Mouse (Mus musculus) yolk sac, embryonic 10.5 days (tissue): ENCODE results near the gene Dapl1.

Source experiments
- DNase-seq: peaks from one replicate; pipeline ENCODE4 v3.0.0-alpha.2; 2017; ENCODE audit warnings: low spot score

The Dapl1 gene

GRCm38 (mm10) chr2:59484438-59484837, at the start of gene Dapl1:
Gene Dapl1 (plus strand): TSS chr2:59484653.
- DNase-seq = no peak

GRCm38 (mm10) chr2:59434820-59435219, 49.6 kb upstream of the Dapl1 start:
- DNase-seq = no peak

GRCm38 (mm10) chr2:59437684-59438393, 46.6 kb upstream of the Dapl1 start:
- no peak for DNase-seq

GRCm38 (mm10) chr2:59438479-59438935, 45.9 kb upstream of the Dapl1 start:
- DNase-seq = no peak

GRCm38 (mm10) chr2:59439824-59440223, 44.6 kb upstream of the Dapl1 start:
- no peak for DNase-seq

- DNase-seq = no peak
These were observed 44.0 kb upstream of the Dapl1 start for GRCm38 (mm10) chr2:59440481-59440880.

GRCm38 (mm10) chr2:59441681-59442080, 42.8 kb upstream of the Dapl1 start:
- no peak for DNase-seq

- DNase-seq = no peak
These were observed 37.8 kb upstream of the Dapl1 start for GRCm38 (mm10) chr2:59446671-59447070.

- DNase-seq = no peak
These were observed 36.7 kb upstream of the Dapl1 start for GRCm38 (mm10) chr2:59447712-59448111.

GRCm38 (mm10) chr2:59448516-59448915, 35.9 kb upstream of the Dapl1 start:
- no peak for DNase-seq

- DNase-seq = no peak
These were observed 35.5 kb upstream of the Dapl1 start for GRCm38 (mm10) chr2:59448921-59449320.

GRCm38 (mm10) chr2:59451675-59452074, 32.8 kb upstream of the Dapl1 start:
- DNase-seq = no peak

- no peak for DNase-seq
These were observed 32.4 kb upstream of the Dapl1 start for GRCm38 (mm10) chr2:59452102-59452501.

GRCm38 (mm10) chr2:59462086-59462485, 22.4 kb upstream of the Dapl1 start:
- DNase-seq = no peak

- no peak for DNase-seq
These were observed 20.8 kb upstream of the Dapl1 start for GRCm38 (mm10) chr2:59463428-59464182.

- no peak for DNase-seq
These were observed 18.8 kb upstream of the Dapl1 start for GRCm38 (mm10) chr2:59465671-59466070.

- DNase-seq = no peak
These were observed 18.1 kb upstream of the Dapl1 start for GRCm38 (mm10) chr2:59466358-59466757.

GRCm38 (mm10) chr2:59467085-59467484, 17.4 kb upstream of the Dapl1 start:
- no peak for DNase-seq

GRCm38 (mm10) chr2:59467976-59468375, 16.5 kb upstream of the Dapl1 start:
- no peak for DNase-seq

GRCm38 (mm10) chr2:59469590-59470245, 14.7 kb upstream of the Dapl1 start:
- no peak for DNase-seq

- no peak for DNase-seq
These were observed 14.0 kb upstream of the Dapl1 start for GRCm38 (mm10) chr2:59470326-59471031.
